Mouse (Mus musculus) urinary bladder, postnatal 14 days (tissue): ENCODE data around the gene Eci1.
"Not testable (repeated sequence)": the region's sequence is repeated elsewhere in the genome, so short reads cannot be mapped to it uniquely, and the experiment has no call there.

Experiments
- DNase-seq: peaks from one replicate; pipeline ENCODE4 v3.0.0; 2021; ENCODE audit warnings: low spot score

Gene Eci1

GRCm38 (mm10) chr17:24426471-24427169, at the start of gene Eci1:
TSS of gene Eci1 (plus strand) at chr17:24426641.
- peak; percentile 97 for DNase-seq

- DNase-seq: no peak
These were observed 47.9 kb upstream of the Eci1 start for GRCm38 (mm10) chr17:24378496-24378895.

GRCm38 (mm10) chr17:24383789-24384188, 42.7 kb upstream of the Eci1 start:
- peak; percentile 29 for DNase-seq

- no peak for DNase-seq
These were observed 37.7 kb upstream of the Eci1 start for GRCm38 (mm10) chr17:24388711-24389110.

GRCm38 (mm10) chr17:24389865-24390264, 36.6 kb upstream of the Eci1 start:
- DNase-seq: peak; percentile 54

GRCm38 (mm10) chr17:24391149-24391548, 35.3 kb upstream of the Eci1 start:
- no peak for DNase-seq

GRCm38 (mm10) chr17:24393527-24393926, 32.9 kb upstream of the Eci1 start:
- no peak for DNase-seq

GRCm38 (mm10) chr17:24394456-24394855, 32.0 kb upstream of the Eci1 start:
- no peak for DNase-seq

- DNase-seq: no peak
These were observed 24.1 kb upstream of the Eci1 start for GRCm38 (mm10) chr17:24402371-24402770.

- DNase-seq: no peak
These were observed 19.2 kb upstream of the Eci1 start for GRCm38 (mm10) chr17:24407116-24407803.

- no peak for DNase-seq
These were observed 12.8 kb upstream of the Eci1 start for GRCm38 (mm10) chr17:24413557-24414211.

GRCm38 (mm10) chr17:24414230-24414976, 12.0 kb upstream of the Eci1 start, which contains the start of gene Rnps1:
TSS of gene Rnps1 (plus strand) at chr17:24414565.
- DNase-seq: peak; percentile 93

- DNase-seq: no peak
These were observed 11.4 kb upstream of the Eci1 start for GRCm38 (mm10) chr17:24415011-24415410.

GRCm38 (mm10) chr17:24416051-24416652, 10.3 kb upstream of the Eci1 start:
- DNase-seq: no peak

GRCm38 (mm10) chr17:24423114-24423513, 3.3 kb upstream of the Eci1 start:
- no peak for DNase-seq

- no peak for DNase-seq
These were observed 2.0 kb upstream of the Eci1 start for GRCm38 (mm10) chr17:24424489-24424888.

GRCm38 (mm10) chr17:24425326-24425725, 1.1 kb upstream of the Eci1 start:
- DNase-seq: not testable (repeated sequence)

GRCm38 (mm10) chr17:24425905-24426304, 536 bp upstream of the Eci1 start:
- no peak for DNase-seq

GRCm38 (mm10) chr17:24427170-24427557, 723 bp downstream of the Eci1 start:
- DNase-seq: no peak

GRCm38 (mm10) chr17:24429201-24429983, 3.0 kb downstream of the Eci1 start:
- no peak for DNase-seq

- DNase-seq: no peak
These were observed 10.6 kb downstream of the Eci1 start for GRCm38 (mm10) chr17:24437016-24437415.
